Mouse (Mus musculus) adrenal gland, adult 2 months (tissue): ENCODE data around the gene Trpc3. TPM values are rescaled to one million over a fixed set of nuclear protein-coding genes. Genes with fewer than 3 reads are reported as not detected.
"Not testable (repeated sequence)": the region's sequence is repeated elsewhere in the genome, so short reads cannot be mapped to it uniquely, and the experiment has no call there.

Experiments
- DNase-seq: peaks from one replicate; pipeline ENCODE4 v3.0.0; 2021
- long read RNA-seq: library from polyadenylated mRNA; stranded (forward); transcript quantifications from one replicate; pipeline ENCODE4 v2.0.0, GENCODE M21; 2021
- polyA plus RNA-seq: library from polyadenylated mRNA; depleted of rRNA; stranded (reverse); fragments of >200 nt; gene quantifications from 2 replicates; pipeline ENCODE4 v1.2.3, GENCODE M21; 2012; rRNA removed
- total RNA-seq, 2 experiments: library from RNA; stranded (reverse); gene quantifications; 2 replicates each; pipeline ENCODE4 v1.2.3; 2021

The Trpc3 gene
- total RNA-seq (1 to 10 TPM in 1 of 2 experiments, under 1 TPM in 1; 0.81 to 2.1 TPM), polyA plus RNA-seq (1.5 and 1.7 TPM in 2 replicates)
- long read RNA-seq, partial matches to known transcripts = 0 of 1 reads
- long read RNA-seq, other reads (novel, unspliced or antisense) = 0 of 1 reads

DNA sequence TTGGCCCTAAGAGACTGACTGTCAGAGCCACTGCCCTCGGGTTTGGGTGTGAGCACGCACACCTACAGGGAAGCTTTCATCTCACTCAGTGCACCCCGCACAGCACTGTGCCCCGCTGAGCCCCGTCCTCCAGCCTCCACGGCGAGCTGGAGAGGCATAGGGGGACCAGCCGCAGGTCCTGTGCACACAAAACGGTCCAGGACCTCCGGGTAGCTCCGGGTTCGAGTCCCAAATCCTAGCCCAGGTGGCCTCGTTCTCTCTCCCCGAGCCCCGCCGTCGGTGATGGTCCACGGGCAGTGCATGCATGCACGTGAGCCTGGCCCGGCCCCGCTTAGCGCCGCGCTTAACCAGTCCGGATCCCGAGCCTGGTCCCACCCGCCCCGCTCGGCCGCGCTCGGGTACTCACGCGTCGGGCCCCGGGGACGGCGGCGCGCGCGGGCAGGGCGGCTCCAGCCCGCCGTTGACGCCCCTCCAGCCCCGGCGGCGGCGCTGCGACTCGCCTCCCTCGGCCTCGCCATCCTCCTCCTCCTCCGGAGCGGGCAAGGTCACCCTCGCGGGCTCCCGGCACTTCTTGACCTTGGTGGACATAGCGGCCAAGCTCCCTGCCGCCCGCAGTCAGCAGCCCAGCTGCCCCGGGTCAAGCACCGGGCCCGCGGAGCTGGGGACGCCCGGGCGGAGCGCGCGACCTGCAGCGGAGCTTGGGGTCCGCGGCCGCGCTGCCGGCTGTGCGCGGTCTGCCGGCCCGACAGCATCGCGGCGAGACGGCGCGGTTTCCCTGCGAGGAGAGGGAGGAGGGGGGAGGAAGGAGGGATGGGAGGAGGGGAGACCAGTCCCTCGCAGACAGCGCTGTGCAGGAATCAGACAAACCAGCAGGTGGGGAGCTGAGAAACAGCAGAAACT lies at the start of gene Trpc3:
Trpc3 (minus strand) TSS at position 776 of the 900 bp plus-strand sequence.
- DNase-seq = peak; percentile 59

DNA sequence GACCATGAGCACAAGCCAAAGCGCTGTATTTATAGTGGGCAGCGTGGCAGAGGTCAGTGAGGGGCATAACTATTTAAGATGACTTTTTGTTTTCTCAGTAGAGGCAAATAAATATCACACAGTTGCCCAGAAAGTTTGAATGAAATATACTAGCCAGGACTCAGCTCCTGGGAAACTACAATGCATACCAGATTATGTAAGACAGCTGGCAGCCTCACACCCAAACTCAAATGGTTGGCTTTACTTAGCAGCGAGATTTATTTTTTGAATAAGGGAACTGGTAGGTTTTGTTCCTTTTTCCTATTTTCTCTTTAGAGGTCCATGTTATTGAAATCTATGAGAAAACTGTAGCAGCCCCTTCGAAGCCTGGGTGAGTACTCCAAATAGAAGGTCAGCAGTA lies 48.1 kb upstream of the Trpc3 start:
- DNase-seq = no peak

DNA sequence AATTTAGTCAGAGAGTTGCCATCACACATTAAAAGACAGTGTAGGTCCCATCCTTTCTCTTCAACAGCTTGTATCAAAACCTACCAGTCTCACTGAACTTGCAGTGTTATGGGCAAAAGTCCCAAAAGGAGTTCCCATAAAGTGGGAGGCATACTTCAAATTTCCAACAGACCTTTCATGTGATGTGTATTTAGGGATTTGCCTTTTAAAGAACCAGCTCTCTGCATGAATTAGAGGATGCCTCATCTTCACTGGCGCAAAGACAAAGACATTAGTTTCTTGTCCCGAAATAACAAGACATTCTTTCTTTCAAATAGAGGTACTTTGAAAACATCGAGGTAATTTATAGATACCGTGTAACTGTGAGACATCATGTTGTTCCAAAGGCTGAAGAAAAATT lies 43.1 kb upstream of the Trpc3 start:
- DNase-seq = no peak

DNA sequence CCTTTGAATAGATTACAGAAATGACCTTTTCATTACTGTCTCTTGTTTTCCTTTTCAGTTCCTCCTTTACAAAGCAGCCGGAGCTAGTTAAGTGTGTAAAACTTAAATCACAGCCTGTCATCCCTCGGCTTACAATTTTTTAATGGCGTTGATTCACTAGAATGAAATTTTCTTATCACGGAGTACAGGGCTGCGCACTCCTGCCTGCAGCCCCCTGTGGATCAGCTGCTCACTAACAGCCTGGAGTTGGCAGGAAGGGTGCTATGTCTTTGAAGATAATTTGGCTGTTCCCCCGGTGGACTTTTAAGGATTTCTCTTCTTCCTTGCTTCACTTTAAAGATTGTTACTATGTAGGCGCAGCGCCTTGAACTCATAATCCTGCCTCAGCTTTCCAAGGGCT lies 36.6 kb upstream of the Trpc3 start:
- no peak for DNase-seq

DNA sequence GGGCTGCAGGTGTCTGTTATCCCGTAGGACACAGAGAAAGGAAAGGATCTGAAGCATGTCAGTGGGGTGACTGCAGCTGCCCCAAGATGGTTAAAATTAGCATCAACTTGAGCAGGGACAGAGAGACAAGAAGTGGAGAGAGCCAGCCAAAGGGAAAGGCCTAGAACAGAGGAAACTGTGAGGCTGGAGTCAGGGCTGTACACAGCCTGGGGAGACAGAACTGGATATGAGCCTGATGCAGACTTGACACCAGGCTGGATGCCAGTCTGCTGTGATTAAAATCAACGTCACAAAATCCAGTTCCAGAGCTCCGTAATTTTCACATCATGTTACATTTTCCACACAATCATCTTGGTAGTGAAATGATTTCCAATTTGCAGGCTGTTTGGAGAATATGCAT lies 31.9 kb upstream of the Trpc3 start:
- no peak for DNase-seq

DNA sequence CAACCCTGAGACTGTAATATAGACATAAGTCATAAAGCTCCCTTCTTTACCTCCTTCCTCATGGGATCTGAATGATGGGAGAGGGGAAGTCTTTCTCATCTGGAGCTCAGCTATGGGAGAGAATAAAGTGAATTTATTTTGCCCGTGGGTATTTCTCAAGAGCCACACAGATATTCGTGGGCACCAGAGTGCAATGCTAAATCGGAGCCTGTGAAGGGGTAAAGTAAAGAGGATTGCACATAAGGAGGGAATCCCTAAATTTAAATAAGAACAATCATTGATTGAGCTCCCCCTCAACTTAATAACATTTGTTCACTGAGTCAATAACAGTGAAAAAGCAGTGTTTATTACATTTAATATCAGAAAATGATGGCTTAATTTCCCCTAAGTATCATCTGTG lies 19.6 kb upstream of the Trpc3 start:
- no peak for DNase-seq

DNA sequence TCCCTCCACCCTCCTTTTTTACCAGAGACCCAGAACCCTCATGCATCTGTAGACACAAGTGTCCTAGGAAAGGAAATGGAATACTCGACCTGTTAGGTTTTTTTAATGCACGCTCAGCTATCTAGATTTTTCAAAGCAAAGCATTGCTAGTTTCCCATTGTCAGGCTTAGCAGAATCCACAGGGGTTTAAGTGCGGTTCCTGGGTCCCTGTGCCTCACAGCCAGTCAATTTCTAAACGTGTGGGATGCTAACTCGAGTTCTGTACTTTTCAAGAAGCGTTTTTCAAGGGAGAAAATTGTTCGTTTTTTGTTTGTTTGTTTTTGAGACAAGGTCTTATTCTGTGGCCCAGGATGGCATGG lies 304 bp upstream of the Trpc3 start:
- DNase-seq = no peak

DNA sequence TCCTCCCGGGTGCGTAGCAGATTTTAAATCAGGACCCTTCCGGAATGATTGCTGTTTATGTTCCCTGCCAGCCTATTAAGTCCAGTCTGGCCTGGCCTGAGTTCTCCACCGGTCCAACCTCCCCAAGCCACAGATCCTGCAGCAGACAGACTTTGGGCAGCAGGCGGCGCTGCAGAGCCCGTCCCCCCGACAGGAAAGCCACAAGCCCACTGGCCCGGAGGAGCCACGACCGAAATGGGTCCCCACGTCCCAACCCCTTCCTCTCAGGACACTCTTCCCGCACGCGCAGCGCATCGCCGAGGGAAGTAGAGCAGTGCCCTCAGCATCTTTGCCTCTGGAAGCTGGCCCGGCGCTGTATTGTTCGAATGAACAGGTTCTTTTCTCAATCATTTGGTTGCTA lies 1.1 kb downstream of the Trpc3 start:
- DNase-seq = peak; percentile 75

DNA sequence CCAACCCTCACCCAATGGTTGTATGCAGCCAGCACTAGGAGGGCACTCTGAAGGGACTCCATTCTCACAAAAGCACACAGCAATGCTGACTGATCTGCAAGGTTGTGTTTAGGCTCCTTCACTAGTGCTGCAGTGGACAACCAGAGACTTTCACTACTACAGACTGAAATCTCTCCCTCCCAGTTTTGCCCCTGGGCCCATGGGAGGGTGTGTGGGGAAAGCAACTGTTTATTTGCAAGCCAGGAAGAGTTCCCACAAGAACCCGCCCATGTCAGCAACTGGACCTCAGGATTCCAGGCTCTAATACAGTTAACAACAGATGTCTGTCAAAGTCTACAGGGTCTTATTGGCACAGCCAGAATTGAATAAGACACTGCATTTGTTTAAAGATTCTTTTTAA lies 14.1 kb downstream of the Trpc3 start:
- DNase-seq = no peak

DNA sequence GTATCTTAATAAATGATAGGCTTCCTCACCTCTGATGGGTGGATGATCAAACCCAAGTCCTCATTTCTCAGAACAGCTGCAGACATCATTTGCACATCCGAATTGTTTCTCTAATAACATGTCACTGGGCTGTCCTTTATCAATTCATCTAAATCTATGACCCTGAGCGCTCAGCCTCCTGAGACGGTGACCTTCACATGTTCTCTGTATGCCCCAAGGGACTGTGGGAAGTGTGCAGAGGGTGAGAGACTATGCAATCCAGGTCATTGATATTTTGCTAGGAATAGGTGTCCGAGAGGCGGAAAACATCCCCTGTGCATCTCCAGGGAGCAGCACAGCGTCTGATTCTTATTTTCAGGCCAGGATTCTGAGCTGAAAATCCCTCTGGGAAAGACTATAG lies 22.2 kb downstream of the Trpc3 start:
- DNase-seq = no peak

DNA sequence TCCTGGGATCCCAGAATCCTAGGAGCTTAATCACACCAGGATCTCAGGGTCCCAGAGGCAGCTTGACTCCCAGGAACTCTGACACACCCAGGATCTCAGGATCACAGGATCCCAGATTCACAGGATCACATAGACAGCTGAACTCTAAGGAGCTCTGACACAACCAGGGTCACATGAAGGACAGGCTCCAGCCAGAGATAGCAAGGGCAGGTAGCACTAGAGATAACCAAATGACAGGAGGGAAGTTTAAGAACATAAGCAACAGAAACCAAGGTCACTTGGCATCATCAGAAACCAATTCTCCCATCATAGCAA lies 44.8 kb downstream of the Trpc3 start:
- not testable (repeated sequence) for DNase-seq

DNA sequence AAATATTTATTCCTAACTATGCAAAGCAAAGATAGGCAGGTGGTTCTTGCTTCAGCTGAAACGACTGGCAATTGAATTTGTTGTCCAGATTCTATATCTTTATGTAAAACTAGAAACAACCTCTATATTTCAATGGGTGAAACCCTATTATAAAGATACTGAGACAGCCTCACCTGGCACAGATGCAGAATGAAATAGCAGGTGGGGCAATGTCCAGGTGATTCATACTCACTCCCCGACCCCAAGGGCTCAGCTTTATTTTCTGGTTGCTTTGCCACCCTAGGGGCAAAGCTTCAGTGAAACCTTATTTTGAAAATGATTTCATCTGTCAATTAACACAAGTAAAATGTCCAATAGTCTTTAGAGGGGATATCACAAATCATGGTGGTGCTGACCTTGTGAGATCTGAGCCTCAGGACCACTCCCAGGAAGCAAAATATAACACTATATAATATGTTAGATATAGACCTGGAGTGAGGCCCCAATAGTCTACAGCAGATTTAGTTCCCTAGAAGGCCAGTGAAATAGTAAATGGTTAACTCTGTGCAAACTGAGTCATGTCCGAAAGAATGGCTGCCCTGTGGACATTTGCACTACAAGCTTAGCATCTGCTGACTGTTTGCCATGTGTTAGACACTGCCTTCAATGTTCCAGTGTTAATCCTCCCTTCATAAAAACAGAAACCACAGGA lies 45.3 kb downstream of the Trpc3 start:
- DNase-seq = no peak

DNA sequence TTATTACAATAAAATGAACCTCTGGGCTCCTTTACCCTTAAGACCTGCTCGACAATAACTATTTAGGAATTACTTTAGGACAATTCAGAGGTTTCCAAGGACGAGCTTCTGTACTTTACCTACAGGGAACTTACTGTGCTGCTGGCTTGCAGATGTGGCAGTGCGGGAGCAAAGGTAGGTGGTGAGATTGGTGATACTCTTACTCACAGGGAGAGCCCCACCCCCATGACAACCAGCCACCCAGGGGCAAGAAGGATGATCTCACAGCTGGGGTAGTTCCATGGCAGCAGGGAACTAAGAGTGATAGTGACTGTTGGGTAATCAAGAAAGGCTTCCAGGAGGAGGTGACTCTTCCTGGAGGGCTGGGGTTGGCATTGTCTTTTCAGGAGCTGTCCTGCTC lies 46.6 kb downstream of the Trpc3 start:
- DNase-seq = no peak

DNA sequence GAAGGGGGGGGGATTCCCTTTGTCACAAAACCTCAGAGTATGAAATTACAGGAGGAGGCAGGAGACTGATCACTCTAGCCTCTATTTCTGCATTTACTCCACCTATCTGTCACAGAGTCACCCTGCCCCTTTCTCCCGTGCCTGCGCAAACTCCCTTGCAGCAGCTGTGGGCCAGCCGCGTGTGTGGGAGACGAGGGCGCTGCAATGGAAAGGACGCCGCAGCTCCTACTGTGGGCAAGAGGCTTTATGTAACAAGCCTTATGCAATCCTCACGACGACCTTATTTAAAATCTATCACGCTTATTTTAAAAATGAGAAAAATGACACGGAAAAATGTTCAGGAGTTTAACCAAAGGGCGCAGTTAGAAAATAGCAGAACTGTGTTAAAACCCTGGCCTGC lies 47.2 kb downstream of the Trpc3 start:
- DNase-seq = no peak

DNA sequence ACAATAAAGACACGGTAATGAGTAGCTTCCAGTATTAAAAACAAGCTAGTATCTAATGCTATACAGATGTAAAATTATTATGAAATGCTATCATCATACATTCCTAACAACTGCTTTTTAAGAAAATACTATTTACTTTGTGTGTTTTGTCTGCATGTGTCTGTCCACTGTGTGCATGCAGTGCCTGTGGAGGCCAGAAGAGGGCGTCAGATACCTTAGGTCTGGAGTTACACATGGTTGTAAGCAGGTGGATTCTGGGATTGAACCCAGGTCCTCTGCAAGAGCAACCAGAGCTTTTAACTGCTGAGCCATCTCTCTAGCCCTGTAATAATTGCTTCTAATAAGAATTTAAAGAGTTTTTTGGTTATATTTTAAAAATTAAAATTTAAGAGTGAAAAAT lies 49.2 kb downstream of the Trpc3 start:
- no peak for DNase-seq

DNA sequence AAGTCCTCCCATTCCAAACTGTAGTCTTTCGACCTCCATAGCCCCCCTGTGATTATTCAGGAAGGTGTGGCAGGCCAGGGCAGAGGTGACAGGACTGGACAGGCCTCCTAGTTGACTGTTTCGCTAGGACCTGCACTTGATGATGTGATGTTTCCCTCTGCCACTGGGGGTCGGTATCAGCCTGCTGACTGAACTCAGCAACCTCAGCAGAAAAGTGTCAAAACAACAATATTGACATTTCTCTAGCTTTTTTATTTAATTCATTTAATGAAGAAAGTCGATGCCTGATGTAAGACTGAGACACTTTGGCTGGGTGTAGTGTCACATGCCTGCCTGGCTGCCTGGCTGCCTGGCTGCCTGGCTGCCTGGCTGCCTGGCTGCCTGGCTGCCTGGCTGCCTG lies 54.5 kb downstream of the Trpc3 start:
- peak; percentile 38 for DNase-seq

DNA sequence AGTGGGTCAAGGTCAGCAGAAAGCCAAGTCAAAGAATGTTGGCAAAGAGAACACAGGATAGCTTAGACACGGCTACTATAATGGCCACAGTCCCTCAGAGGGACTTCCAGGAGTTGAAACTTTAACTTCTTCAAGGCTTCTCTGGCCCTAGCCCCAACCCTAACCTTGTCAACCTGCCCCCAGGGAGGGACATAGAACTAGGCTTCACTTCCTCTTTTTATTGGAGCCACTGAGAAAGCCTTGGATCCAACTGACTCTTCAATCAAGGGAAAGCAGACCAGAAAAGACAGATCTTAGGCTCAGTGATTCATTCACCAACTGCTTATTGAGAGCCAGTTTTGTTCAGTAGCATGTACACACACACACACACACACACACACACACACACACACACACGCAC lies 63.2 kb downstream of the Trpc3 start:
- no peak for DNase-seq

DNA sequence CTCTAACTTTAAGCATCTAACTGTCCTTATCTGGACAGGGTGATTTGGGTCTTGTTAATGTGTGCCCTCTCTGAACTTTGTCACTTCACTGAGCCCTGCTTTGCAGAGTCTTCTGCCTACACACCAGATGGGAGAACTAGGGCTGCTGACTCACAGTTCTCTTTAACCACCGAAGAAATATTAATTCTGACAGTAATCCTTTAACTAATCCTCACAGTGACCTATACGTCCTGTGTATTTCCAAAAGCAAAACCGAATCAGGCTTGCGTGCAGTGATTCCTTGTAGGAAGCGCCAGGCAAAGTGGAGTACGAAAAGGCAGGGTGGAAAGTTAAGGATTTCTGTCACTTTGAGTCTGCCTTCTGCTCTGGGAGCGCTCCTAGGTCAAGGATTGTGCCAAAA lies 71.8 kb downstream of the Trpc3 start:
- DNase-seq = peak; percentile 3

DNA sequence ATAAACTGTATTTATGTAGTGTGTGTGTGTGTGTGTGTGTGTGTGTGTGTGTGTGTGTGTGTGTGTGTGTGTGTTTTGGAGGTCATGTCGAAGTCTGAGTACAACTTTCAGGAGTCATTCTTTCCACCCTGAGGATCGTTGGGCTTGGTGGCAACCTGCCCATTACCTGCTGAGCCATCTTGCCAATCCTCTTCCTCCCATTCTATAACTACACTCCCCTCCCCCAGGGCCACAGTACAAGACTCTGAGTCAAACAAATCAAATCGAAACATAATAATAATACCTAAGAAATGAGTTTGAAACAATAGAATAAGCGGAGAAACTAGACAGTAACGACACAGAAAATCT lies 76.1 kb downstream of the Trpc3 start:
- DNase-seq = no peak

DNA sequence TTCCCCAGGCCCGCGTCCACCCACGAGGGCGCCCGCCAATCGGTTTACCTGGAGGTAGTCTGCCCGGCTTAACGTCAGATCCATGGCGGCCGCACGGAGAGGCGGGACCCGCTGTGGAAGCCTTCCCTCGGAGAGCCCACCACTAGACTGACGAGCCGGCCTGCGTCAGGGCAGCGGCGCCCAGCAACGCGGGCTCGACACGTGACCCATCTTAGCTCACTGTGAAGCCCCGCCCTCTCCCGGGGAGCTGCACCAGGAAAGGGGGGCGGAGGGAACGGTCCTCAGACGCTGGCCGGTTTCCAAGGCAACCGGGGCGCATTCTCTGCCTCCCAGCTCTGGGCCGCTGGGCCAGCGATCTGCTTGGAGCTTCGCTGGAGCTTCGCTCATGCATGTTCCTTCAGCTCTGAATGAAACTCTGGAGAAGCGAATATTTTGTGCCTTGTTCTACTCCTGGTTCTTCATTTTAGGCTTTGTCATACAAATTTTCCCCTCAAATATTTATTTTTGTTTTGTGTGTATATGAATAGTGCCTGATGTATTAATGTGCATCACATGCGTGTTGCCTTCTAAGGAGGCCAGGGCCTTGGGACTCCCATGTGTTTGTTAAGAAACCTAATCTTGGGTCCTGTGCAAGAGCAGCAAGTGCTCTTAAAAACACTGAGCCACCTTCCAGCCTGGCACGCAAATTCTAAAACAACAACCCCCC lies 76.6 kb downstream of the Trpc3 start, which contains the start of gene Bbs7:
Bbs7 (minus strand) TSS at position 276 of the 706 bp plus-strand sequence.
- peak; percentile 97 for DNase-seq

DNA sequence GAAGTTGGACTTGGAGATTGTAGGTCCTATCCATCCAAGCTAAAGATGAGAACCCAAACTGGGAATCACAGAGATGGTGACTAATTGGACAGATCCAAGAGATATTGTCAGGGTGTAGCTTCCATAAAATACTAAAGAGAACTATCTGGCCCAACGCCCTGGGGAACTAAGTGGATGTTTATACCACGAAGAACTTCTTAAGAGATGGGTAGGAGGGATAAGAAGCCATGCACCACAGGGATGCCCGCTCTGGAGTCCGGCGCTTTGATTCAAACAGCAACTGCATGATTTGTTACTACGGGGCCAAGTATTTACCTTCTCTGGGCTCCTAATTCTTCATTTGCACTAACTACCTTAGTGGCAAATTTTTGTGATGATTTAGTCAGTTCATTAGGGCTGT lies 77.3 kb downstream of the Trpc3 start:
- no peak for DNase-seq

DNA sequence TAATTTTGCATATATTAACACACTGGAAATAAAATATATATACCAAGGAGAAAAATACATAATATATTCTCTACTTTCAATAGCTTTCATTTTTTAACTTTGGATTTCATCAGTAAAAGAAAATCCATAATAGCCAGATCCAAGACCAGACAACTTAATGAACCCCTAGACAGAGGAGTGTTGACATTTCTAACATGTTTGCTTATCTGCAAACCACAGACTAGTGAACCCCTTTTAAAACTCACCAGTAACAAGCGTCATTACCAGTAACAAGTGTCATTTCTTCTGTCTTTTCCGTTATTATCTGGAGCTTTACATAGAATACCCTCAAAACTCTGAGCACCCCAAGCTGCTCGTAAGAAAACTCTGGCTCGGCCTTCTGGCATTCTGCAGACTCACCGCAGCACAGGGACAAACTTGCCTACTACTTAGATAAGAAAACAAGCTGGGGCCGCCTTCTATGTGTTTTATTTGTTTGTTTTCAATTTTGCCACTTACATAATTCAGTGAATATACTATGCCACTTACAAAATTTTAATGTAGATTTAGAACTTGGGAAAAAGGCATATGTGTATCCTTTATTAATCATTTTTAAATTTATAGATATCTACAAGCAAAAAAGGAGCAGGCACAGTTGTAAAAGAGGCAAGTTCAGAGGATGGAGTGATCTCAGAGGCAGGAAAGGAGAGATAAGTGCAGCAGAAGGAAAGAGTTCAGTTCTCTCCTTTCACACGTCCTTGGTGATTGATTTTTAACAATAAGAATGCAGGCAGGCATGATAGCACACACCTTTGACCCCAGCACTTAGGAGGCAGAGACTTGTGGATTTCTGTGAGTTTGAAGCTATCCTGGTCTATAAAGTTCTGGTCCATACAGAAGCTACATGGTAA lies 83.8 kb downstream of the Trpc3 start:
- no peak for DNase-seq
